Mouse (Mus musculus) megakaryocyte, embryonic 14.5 days (primary cell): Measurements from ENCODE around the gene Btg1-ps1. TPM values are rescaled to one million over a fixed set of nuclear protein-coding genes. Genes with fewer than 3 reads are reported as not detected.
"Not testable (repeated sequence)": the region's sequence is repeated elsewhere in the genome, so short reads cannot be mapped to it uniquely, and the experiment has no call there.

Experiments
- H3K27me3 ChIP-seq: replicated peaks from 2 replicates; pipeline ENCODE3; 2012; ENCODE audit warnings: inconsistent platforms
- H3K36me3 ChIP-seq: replicated peaks from 2 replicates; pipeline ENCODE3; 2012; ENCODE audit warnings: low read length, inconsistent platforms, mixed read lengths
- H3K4me1 ChIP-seq: 2 replicates; pipeline ENCODE4 v1.6.1; 2012; ENCODE audit warnings: inconsistent platforms
- H3K4me3 ChIP-seq: replicated peaks from 2 replicates; pipeline ENCODE3; 2012; ENCODE audit warnings: moderate library complexity, mild to moderate bottlenecking, inconsistent platforms
- H3K9me3 ChIP-seq: 2 replicates; pipeline ENCODE4 v1.6.1; 2012; ENCODE audit warnings: inconsistent platforms
- FLI1 ChIP-seq: IDR thresholded peaks from 2 replicates; pipeline ENCODE4 v1.6.1; 2012; ENCODE audit warnings: low read length, inconsistent platforms, mixed read lengths
- GATA1 ChIP-seq: IDR thresholded peaks from 3 replicates; pipeline ENCODE4 v1.6.1; 2012; ENCODE audit warnings: mixed read lengths, low read length, inconsistent platforms, borderline replicate concordance
- polyA plus RNA-seq: library from polyadenylated mRNA; stranded (reverse); fragments of >175 nt; gene quantifications from 2 replicates; pipeline ENCODE4 v1.2.3, GENCODE M21; 2012; ENCODE audit warnings: low replicate concordance; ENCODE audit not compliant: insufficient read depth

Btg1-ps1 gene
- not detected in 2 replicates for polyA plus RNA-seq

DNA sequence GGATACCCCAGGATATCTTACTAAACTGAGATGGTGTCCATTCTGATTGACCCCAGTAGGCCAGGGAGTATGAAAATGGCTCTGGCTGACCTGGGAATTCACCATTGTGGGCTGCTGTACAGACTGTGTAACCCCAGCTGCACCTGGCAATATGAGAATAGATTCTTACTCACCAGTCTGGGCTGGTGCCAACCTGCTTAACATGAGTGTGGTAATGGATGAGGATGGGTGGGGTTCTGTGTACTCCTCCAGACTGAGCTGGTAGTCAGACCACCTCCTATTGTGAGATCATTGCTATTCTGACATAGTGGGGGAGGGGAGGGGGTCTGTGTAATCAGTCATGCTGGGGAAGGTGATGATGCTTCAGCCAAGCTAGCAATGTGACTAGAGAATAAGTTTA lies at the start of gene Btg1-ps1:
Gene Btg1-ps1 (minus strand): TSS at position 219 of the 400 bp plus-strand sequence.
- H3K36me3 ChIP-seq, H3K4me3 ChIP-seq, H3K4me1 ChIP-seq, H3K9me3 ChIP-seq: not testable (repeated sequence)
- H3K27me3 ChIP-seq: peaks cover 17% of the 10 kb centered on the region

DNA sequence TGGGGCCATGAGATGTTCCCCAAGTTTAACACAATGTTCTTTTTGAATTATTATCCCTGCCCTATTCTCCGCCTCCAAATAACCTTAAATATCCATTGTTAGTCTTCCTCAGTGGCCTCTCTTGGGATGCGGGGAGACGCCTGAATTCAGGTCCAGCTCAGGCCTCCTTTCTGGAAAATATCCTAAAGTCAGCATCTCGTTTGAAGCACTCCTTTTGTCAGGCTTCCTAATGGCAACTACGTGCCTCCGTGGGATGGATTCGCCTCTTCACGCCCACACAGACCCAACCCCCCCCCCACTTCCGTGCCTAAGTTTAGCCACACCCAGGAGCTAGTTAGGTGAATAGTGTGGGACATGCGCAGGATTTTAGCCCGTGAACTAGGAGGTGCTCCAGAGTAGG lies 47.6 kb upstream of the Btg1-ps1 start, which contains the start of gene Rhox10:
Gene Rhox10 (plus strand): TSS at position 301 of the 400 bp plus-strand sequence.
- H3K36me3 ChIP-seq: no peaks in the 10 kb centered on the region
- no peak within 1 kb of the TSS for H3K4me3 ChIP-seq
- H3K27me3 ChIP-seq: peaks cover 9% of the 10 kb centered on the region

DNA sequence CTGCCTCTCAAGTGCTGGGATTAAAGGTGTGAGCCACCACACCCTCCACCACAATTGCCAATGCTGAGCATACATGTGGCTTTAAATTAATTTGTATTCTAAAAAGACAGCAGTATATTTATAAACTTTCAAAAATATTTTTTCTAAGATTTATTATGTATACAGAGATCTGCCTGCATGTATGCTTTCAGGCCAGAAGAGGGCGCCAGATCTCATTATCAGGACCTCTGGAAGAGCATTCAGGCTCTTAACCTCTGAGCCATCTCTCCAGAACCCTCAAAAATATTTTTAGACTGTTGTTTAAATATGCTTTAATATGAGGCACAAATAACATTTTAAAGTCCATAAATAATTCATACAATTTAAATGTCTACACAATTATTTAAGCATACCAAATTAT lies 42.9 kb upstream of the Btg1-ps1 start:
- TF ChIP-seq FLI1 (no peak), GATA1 (no peak)
- Histone ChIP-seq H3K27me3 (peaks cover 3% of the 10 kb centered on the region), H3K4me3 (no peak overlapping the region)

More for the DNA sequence above, 47.6 kb upstream of the Btg1-ps1 start, which contains the start of gene Rhox10:
- Histone ChIP-seq H3K9me3 (peaks cover 14% of the 10 kb centered on the region; the same call in 1 of the 2 replicates), H3K4me1 (no peaks in the 10 kb centered on the region)
- TF ChIP-seq GATA1: no peak
- no peak for TF ChIP-seq FLI1

DNA sequence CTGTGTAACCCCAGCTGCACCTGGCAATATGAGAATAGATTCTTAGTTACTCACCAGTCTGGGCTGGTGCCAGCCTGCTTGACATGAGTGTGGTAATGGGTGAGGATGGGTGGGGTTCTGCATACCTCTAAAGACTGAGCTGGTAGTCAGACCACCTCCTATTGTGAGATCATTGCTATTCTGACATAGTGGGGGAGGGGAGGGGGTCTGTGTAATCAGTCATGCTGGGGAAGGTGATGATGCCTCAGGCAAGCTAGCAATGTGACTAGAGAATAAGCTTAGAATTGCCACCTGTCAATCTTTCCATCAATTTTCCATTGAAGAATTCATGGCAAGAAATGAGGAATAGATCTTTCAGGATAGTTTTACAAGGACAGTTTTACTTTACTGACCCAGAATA lies 24.4 kb upstream of the Btg1-ps1 start, which contains the start of gene Btg1-ps2:
Gene Btg1-ps2 (minus strand): TSS at position 101 of the 400 bp plus-strand sequence.
- peaks cover 17% of the 10 kb centered on the region for H3K27me3 ChIP-seq
- not testable (repeated sequence) for H3K4me3 ChIP-seq, H3K4me1 ChIP-seq, H3K36me3 ChIP-seq, H3K9me3 ChIP-seq

More for the DNA sequence above, 42.9 kb upstream of the Btg1-ps1 start:
- no peaks in the 10 kb centered on the region for H3K4me1 ChIP-seq
- H3K9me3 ChIP-seq: peaks cover 11% of the 10 kb centered on the region; the same call in 1 of the 2 replicates
- H3K36me3 ChIP-seq: no peaks in the 10 kb centered on the region

DNA sequence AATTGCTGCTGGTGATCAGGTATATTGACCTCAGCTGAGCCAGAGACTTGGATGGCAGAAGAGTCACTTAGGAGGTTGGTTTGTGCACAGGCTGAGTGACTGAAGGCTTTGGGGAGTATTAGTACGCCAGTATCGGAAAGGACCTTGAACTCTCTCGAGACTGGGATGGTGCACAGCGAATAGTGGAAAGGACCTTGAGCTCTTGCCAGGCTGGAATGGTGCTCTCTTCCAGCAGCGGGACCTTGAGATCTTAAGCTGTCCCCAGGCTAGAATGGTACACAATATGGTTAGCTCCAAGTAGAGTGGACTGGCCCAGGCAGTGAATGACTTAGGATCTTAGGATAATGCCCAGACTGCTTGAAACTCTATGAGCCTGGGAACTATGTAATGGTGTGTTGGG lies 21.1 kb upstream of the Btg1-ps1 start:
- H3K36me3 ChIP-seq: no peaks in the 10 kb centered on the region
- no peak overlapping the region for H3K4me3 ChIP-seq
- H3K27me3 ChIP-seq: peaks cover 11% of the 10 kb centered on the region
- no peak for TF ChIP-seq GATA1
- no peak for TF ChIP-seq FLI1
- H3K9me3 ChIP-seq: peaks cover 3% of the 10 kb centered on the region; the same call in 1 of the 2 replicates
- H3K4me1 ChIP-seq: no peaks in the 10 kb centered on the region

DNA sequence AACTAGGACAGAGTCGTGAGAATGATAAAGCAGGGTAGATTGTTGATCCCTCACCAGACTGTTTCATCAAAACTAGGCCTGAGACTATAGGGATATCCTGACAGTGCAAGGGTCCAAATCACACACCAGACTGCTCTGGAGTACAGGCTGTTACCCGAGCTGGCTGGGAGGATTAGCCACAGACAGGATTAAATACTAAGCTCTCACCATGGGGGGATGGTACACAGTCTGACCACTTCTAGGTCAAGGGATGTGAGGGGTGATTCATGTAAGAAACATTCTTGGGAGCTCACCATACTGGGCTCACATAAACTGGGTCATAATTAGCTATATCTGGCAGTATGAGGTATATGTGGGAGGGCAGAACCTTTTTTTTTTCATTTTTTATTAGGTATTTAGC lies 15.2 kb upstream of the Btg1-ps1 start:
- no peak overlapping the region for H3K4me3 ChIP-seq
- TF ChIP-seq GATA1: no peak

DNA sequence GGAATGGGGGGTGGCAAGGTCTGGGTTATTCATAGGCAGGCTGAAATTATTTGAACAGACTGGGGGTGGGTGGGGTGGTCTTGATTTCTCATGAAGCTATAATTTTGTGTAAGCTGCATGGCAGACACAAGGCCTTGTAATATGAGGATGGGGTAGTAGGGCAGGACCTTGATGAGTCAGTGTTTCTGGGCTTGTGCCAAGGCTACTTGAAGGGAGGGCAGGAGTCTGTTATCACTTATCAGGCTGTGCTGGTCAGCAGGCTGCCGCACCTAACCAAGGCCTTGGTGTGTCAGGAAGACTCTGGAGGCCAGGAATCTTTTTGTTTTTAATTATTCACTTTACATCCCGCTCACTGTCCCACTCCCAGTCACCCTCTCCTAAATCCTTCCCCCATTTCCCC lies 9.9 kb downstream of the Btg1-ps1 start:
- Histone ChIP-seq H3K4me1 (no peaks in the 10 kb centered on the region), H3K9me3 (no peaks in the 10 kb centered on the region), H3K36me3 (no peaks in the 10 kb centered on the region), H3K27me3 (peaks cover 19% of the 10 kb centered on the region), H3K4me3 (no peak overlapping the region)
- no peak for TF ChIP-seq GATA1
- no peak for TF ChIP-seq FLI1

More for the DNA sequence above, 15.2 kb upstream of the Btg1-ps1 start:
- H3K27me3 ChIP-seq: peaks cover 16% of the 10 kb centered on the region
- no peaks in the 10 kb centered on the region for H3K4me1 ChIP-seq
- no peaks in the 10 kb centered on the region for H3K36me3 ChIP-seq
- H3K9me3 ChIP-seq: peaks cover 15% of the 10 kb centered on the region; the same call in 1 of the 2 replicates

Other genes starting within 250 kb of the Btg1-ps1 start
- not detected in 2 replicates for gene Rhox5, start 214.0 kb downstream of the Btg1-ps1 start, polyA plus RNA-seq
- gene Rhox6, start 191.9 kb downstream of the Btg1-ps1 start, polyA plus RNA-seq: not detected in 2 replicates
- gene Rhox7a, start 187.1 kb downstream of the Btg1-ps1 start, polyA plus RNA-seq: not detected in 2 replicates
- not detected in 2 replicates for gene Rhox8, start 139.9 kb downstream of the Btg1-ps1 start, polyA plus RNA-seq
- gene Rhox7b, start 121.6 kb downstream of the Btg1-ps1 start, polyA plus RNA-seq: not detected in 2 replicates
- not detected in 2 replicates for gene Rhox9, start 117.0 kb downstream of the Btg1-ps1 start, polyA plus RNA-seq
- gene Btg1-ps2, start 24.3 kb upstream of the Btg1-ps1 start, polyA plus RNA-seq: not detected in 2 replicates
- not detected in 2 replicates for gene Rhox10, start 47.7 kb upstream of the Btg1-ps1 start, polyA plus RNA-seq
- not detected in 2 replicates for gene Rhox11, start 66.3 kb upstream of the Btg1-ps1 start, polyA plus RNA-seq
- gene Rhox12, start 92.1 kb upstream of the Btg1-ps1 start, polyA plus RNA-seq: not detected in 2 replicates
- not detected in 2 replicates for gene Rhox13, start 102.4 kb upstream of the Btg1-ps1 start, polyA plus RNA-seq
- gene Zbtb33, start 171.0 kb upstream of the Btg1-ps1 start, polyA plus RNA-seq: 0.15 and 1.9 TPM in 2 replicates
- gene Tmem255a, start 233.6 kb upstream of the Btg1-ps1 start, polyA plus RNA-seq: not detected in 2 replicates